Mouse (Mus musculus): ENCODE data around the gene Msi2. TPM values are rescaled to one million over a fixed set of nuclear protein-coding genes. Genes with fewer than 3 reads are reported as not detected.

Msi2 gene
- polyA plus RNA-seq, 1 experiment from 2014 or later = 21.3 TPM

DNA sequence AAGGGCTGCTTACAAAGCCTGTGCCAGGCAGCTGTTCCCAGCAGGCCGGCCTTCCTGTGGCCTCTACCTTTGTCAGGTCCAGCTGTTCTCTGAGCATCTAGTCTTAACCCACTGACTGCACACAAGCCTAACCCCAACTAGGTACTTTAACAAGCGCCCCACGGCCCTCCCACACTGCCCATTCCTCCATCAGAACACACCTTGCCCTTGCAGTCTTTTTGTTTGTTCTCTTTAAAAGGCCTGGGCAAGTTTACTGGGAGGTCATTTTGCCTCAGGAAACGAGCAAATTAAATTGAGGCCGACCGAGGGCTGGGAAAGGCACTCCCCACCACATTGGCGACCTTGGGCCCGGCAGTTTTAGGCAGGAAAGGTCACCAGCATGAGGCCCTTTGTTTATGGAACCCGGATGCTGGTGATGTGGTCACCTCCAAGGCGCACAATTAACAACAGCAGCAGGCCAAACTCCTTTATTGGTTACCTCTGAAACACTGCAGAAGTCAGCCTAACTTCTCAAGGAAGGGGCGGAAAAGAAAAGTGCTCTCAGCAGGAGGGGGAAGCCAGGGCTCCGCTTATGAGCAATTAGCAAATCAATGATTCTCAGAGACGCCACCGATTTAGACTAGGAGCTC is 28.4 kb downstream of the Msi2 start:
- Histone ChIP-seq H3K9ac (0 out of 2 replicates have a peak overlapping the region, but pooled peaks have one; percentile 4), H3K36me3 (peaks cover 32% of the 10 kb centered on the region; the same call in 1 of the 2 replicates), H3K27ac (peak overlapping the region; percentile 44; the same call in 1 of the 2 replicates), H3K4me3 (no peak overlapping the region), H3K4me2 (replicated peaks) (peak overlapping the region; percentile 42), H3K4me1 (peaks cover 89% of the 10 kb centered on the region), H3K9me3 (no peaks in the 10 kb centered on the region), H3K27me3 (peaks cover 4% of the 10 kb centered on the region; the same call in 1 of the 2 replicates)
- no peak for ATAC-seq (ENCODE audit: low FRiP score, low read depth)
- WGBS = 10% methylated on average over 14 of the region's 14 CpGs

- 95% methylated on average over 8 of the region's 8 CpGs for WGBS
- peaks cover 89% of the 10 kb centered on the region for H3K4me1 ChIP-seq
- H3K27me3 ChIP-seq = peaks cover 4% of the 10 kb centered on the region; the same call in 1 of the 2 replicates
- peaks cover 37% of the 10 kb centered on the region; the same call in 1 of the 2 replicates for H3K36me3 ChIP-seq
- no peak overlapping the region for H3K27ac ChIP-seq
- ATAC-seq (ENCODE audit: low FRiP score, low read depth) = no peak
- H3K4me2 ChIP-seq (replicated peaks) = no peak overlapping the region
- no peak overlapping the region for H3K9ac ChIP-seq
- no peak overlapping the region for H3K4me3 ChIP-seq
- H3K9me3 ChIP-seq = no peaks in the 10 kb centered on the region
These were observed 29.7 kb downstream of the Msi2 start for GRCm38 (mm10) chr11:88688644-88689043.

DNA sequence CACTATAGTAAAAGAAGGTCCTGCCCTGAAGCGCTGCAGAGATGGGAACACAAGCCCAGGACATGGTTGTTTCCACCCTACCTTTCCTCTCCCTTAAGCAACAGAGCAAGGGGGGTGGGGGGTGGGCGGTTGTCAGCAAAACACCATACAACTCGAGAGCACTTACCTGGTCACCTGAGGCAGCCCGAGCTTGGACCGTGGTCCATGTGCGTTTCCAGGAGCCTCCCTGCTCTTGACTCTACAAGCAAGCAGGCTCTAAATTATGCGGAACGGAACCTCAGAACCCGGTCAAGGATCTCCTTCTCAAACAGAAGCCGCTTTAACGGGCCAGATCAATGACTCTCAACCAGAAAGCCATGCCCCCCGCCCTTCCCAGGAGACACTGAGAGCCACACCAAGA is 30.6 kb downstream of the Msi2 start:
- H3K4me3 ChIP-seq = no peak overlapping the region
- H3K9me3 ChIP-seq = no peaks in the 10 kb centered on the region
- no peak overlapping the region for H3K27ac ChIP-seq
- H3K27me3 ChIP-seq = peaks cover 4% of the 10 kb centered on the region; the same call in 1 of the 2 replicates
- WGBS = 84% methylated on average over 12 of the region's 12 CpGs
- no peak overlapping the region for H3K9ac ChIP-seq
- peaks cover 92% of the 10 kb centered on the region for H3K4me1 ChIP-seq
- peaks cover 40% of the 10 kb centered on the region; the same call in 1 of the 2 replicates for H3K36me3 ChIP-seq
- H3K4me2 ChIP-seq (replicated peaks) = no peak overlapping the region
- ATAC-seq (ENCODE audit: low FRiP score, low read depth) = no peak

DNA sequence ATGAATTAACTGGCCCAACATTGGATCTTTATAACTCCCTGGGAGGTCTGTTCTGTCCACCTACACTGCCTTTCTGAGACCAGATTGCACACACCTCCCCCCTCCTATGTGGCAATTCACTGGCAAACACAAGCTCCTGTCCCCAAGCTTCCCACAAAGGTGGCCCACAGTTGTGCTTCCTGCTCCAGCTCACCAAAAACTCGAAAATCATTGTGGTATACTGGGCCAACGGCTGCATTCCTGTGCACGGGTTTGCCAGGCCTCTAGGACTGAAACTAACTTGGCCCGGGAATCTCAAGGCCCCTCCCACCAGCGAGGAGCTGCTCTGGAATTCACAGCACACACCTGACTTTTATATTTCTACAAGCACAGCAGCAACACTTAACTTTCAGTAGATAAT is 31.3 kb downstream of the Msi2 start:
- peaks cover 40% of the 10 kb centered on the region; the same call in 1 of the 2 replicates for H3K36me3 ChIP-seq
- WGBS = 32% methylated on average over 5 of the region's 5 CpGs
- no peak overlapping the region for H3K9ac ChIP-seq
- peaks cover 94% of the 10 kb centered on the region for H3K4me1 ChIP-seq
- no peak for ATAC-seq (ENCODE audit: low FRiP score, low read depth)
- no peaks in the 10 kb centered on the region for H3K9me3 ChIP-seq
- no peak overlapping the region for H3K27ac ChIP-seq
- H3K4me2 ChIP-seq (replicated peaks) = no peak overlapping the region
- H3K4me3 ChIP-seq = no peak overlapping the region
- H3K27me3 ChIP-seq = peaks cover 4% of the 10 kb centered on the region; the same call in 1 of the 2 replicates

DNA sequence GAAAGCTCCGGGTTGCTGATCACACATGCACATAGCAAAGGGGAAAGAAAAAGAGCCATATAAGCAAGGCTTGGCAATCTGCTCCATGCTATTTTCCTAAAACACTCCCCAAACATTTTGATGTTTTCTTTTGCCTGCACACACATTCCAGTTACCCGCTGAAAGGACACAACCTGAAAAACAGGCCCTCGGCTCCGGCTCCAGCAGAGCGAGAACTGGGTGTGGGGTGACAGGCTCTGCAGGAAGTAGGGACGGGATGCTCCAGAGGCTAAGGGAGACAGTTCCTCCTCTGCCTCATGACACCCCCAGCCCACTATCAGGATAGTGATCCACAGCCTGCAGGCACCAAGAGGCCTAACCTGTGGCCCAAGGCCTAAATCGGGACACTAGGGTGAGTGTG is 32.3 kb downstream of the Msi2 start:
- H3K36me3 ChIP-seq = peaks cover 40% of the 10 kb centered on the region; the same call in 1 of the 2 replicates
- no peaks in the 10 kb centered on the region for H3K9me3 ChIP-seq
- no peak overlapping the region for H3K27ac ChIP-seq
- no peak overlapping the region for H3K9ac ChIP-seq
- H3K4me1 ChIP-seq = peaks cover 92% of the 10 kb centered on the region
- H3K27me3 ChIP-seq = peaks cover 4% of the 10 kb centered on the region; the same call in 1 of the 2 replicates
- 62% methylated on average over 7 of the region's 7 CpGs for WGBS
- H3K4me2 ChIP-seq (replicated peaks) = no peak overlapping the region
- no peak for ATAC-seq (ENCODE audit: low FRiP score, low read depth)
- H3K4me3 ChIP-seq = no peak overlapping the region

DNA sequence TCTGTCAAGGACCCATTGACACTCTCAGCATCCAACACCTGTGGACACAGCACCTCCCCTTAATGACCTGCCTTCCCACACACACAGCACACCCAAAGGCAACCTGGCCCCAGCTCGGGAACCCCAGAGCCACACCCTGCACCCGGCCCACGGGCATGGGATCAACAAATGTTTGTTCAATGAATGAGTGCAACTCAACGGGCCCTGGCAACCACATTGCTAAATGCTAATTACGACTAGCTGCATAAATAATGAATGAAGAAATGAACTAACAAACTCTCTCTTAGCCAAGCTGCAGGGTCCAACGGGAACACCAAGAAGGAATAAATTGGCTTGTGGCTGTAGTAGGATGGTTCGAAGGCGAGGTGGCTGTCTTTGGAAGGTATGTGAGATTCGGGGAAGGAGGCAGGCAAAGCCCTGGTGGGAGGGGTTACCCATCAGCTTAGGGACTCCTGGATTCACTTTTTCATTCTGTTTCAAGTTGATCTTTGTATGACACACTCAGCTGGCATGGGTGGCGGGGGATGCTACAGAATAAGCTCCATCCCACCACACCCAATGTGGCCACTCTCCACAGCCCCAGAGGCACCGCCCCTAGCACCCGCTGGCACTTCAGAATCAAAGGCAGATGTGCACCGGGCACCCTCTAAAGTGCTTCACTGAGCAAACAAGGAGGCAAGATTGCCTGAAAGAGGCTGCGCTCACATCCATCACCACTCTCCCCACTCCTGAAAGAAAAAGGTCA is 35.1 kb downstream of the Msi2 start:
- no peak overlapping the region for H3K9ac ChIP-seq
- 62% methylated on average over 14 of the region's 14 CpGs for WGBS
- H3K4me1 ChIP-seq = peaks cover 70% of the 10 kb centered on the region
- no peaks in the 10 kb centered on the region for H3K27me3 ChIP-seq
- no peak overlapping the region for H3K27ac ChIP-seq
- H3K36me3 ChIP-seq = peaks cover 50% of the 10 kb centered on the region
- H3K9me3 ChIP-seq = no peaks in the 10 kb centered on the region
- H3K4me3 ChIP-seq = no peak overlapping the region
- no peak for ATAC-seq (ENCODE audit: low FRiP score, low read depth)
- H3K4me2 ChIP-seq (replicated peaks) = no peak overlapping the region

DNA sequence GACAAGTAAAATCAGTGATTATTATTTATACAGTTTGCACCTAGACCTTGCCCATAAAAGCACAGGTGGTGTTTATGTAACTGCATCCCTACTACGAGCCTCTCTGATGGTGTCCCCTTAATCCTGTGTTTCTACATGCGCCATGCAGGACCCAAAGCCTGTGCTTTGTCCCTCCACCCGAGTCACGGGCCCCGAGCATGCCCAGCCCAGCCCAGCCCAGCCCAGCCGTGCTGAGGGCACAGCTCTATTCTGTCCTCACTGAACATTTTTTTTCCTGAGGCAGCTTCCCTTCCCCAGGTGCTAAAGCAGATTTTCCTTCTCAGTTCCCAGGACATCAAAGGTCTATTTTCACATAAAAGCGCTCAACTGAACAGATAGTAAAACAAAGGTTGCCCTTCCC is 41.0 kb downstream of the Msi2 start:
- ATAC-seq (ENCODE audit: low FRiP score, low read depth) = no peak
- 68% methylated on average over 7 of the region's 7 CpGs for WGBS

GRCm38 (mm10) chr11:88676597-88676996 is 41.7 kb downstream of the Msi2 start:
- Histone ChIP-seq H3K9me3 (no peaks in the 10 kb centered on the region), H3K9ac (no peak overlapping the region), H3K4me3 (no peak overlapping the region), H3K4me1 (peaks cover 20% of the 10 kb centered on the region), H3K36me3 (peaks cover 61% of the 10 kb centered on the region), H3K27ac (no peak overlapping the region), H3K27me3 (no peaks in the 10 kb centered on the region), H3K4me2 (replicated peaks) (no peak overlapping the region)
- ATAC-seq (ENCODE audit: low FRiP score, low read depth) = no peak
- 78% methylated on average over 2 of the region's 2 CpGs for WGBS

More for the DNA sequence above, 41.0 kb downstream of the Msi2 start:
- Histone ChIP-seq H3K36me3 (peaks cover 58% of the 10 kb centered on the region), H3K27me3 (no peaks in the 10 kb centered on the region), H3K4me3 (no peak overlapping the region), H3K27ac (no peak overlapping the region), H3K9ac (no peak overlapping the region), H3K4me1 (peaks cover 28% of the 10 kb centered on the region), H3K9me3 (no peaks in the 10 kb centered on the region), H3K4me2 (replicated peaks) (no peak overlapping the region)

DNA sequence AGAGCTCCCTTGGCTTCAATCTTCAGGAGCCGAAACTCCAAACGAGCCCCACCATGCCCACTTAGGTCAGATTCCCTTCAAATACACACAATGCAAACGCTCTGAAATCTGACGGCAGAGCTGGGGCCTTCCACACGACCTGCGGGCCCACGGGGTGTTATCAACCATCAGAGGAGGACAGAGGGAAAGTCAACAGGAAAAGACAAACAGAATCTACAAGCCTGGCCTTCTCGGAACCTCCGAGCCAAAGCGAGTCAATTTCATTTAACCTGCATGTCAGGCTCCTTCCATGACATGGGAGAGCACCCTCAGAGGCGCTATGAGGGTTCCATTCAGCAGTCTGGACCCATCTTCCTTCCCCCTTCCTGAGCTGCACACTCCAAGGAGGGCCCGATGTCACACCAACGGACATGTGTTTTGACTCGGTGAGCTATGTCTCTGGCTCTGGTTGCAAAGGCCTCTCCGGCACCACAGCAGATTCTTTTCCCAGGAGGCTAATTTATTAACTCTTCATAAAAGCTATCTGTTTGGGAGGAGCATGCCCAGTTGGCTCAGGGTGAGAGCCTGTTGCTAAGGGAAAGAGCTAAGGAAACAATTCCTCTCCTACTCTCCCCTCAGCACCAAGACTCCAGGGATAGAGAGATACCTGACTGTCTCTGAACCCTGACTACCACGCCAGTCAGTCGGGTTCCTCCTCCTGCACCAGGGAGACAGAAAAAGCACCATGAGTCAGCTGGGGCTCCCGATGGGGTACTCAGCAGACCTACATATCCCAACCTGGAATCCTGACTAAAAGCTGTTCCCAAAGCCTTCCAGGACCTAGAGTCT is 42.6 kb downstream of the Msi2 start:
- H3K4me2 ChIP-seq (replicated peaks) = no peak overlapping the region
- peaks cover 16% of the 10 kb centered on the region for H3K4me1 ChIP-seq
- H3K9me3 ChIP-seq = no peaks in the 10 kb centered on the region
- no peak for ATAC-seq (ENCODE audit: low FRiP score, low read depth)
- H3K9ac ChIP-seq = no peak overlapping the region
- H3K4me3 ChIP-seq = no peak overlapping the region
- no peaks in the 10 kb centered on the region for H3K27me3 ChIP-seq
- H3K36me3 ChIP-seq = peaks cover 69% of the 10 kb centered on the region
- no peak overlapping the region for H3K27ac ChIP-seq
- 77% methylated on average over 18 of the region's 18 CpGs for WGBS

DNA sequence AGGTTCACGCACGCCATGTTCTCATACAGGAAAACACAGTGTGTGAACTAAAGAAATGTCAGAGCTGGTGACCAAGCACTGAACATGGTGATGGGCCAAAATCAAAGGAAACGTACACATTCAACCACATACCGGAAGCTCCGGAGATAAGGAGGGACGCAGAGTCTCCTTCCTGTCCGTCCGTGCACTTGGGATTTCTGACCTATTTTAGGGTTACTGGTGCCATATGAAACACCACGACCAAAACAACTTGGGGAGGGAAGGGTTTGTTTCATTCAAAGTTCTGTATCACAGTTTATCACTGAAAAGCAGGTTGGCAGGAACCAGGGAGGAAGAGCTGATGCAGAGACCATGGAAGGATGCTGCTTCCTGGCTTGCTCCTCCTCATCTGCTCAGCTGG is 44.2 kb downstream of the Msi2 start:
- no peak overlapping the region for H3K4me3 ChIP-seq
- ATAC-seq (ENCODE audit: low FRiP score, low read depth) = no peak
- H3K36me3 ChIP-seq = peaks cover 76% of the 10 kb centered on the region
- no peak overlapping the region for H3K9ac ChIP-seq
- H3K4me1 ChIP-seq = peaks cover 16% of the 10 kb centered on the region
- H3K27ac ChIP-seq = no peak overlapping the region
- H3K27me3 ChIP-seq = no peaks in the 10 kb centered on the region
- H3K9me3 ChIP-seq = no peaks in the 10 kb centered on the region
- 90% methylated on average over 9 of the region's 9 CpGs for WGBS
- H3K4me2 ChIP-seq (replicated peaks) = no peak overlapping the region

- 0 out of 2 replicates have a peak, but pooled peaks cover 3% of the 10 kb centered on the region for H3K4me1 ChIP-seq
- H3K9ac ChIP-seq = no peak overlapping the region
- H3K27me3 ChIP-seq = no peaks in the 10 kb centered on the region
- no peaks in the 10 kb centered on the region for H3K9me3 ChIP-seq
- ATAC-seq (ENCODE audit: low FRiP score, low read depth) = no peak
- H3K4me3 ChIP-seq = no peak overlapping the region
- H3K4me2 ChIP-seq (replicated peaks) = no peak overlapping the region
- WGBS = 83% methylated on average over 5 of the region's 5 CpGs
- no peak overlapping the region for H3K27ac ChIP-seq
- H3K36me3 ChIP-seq = peaks cover 91% of the 10 kb centered on the region
These were observed 47.4 kb downstream of the Msi2 start for GRCm38 (mm10) chr11:88670925-88671324.

GRCm38 (mm10) chr11:88669106-88669505 is 49.2 kb downstream of the Msi2 start:
- 0 out of 2 replicates have a peak, but pooled peaks cover 8% of the 10 kb centered on the region for H3K4me1 ChIP-seq
- no peaks in the 10 kb centered on the region for H3K27me3 ChIP-seq
- no peak overlapping the region for H3K27ac ChIP-seq
- H3K9ac ChIP-seq = no peak overlapping the region
- no peak overlapping the region for H3K4me3 ChIP-seq
- peaks cover 77% of the 10 kb centered on the region for H3K36me3 ChIP-seq
- ATAC-seq (ENCODE audit: low FRiP score, low read depth) = no peak
- H3K4me2 ChIP-seq (replicated peaks) = no peak overlapping the region
- no peaks in the 10 kb centered on the region for H3K9me3 ChIP-seq
- WGBS = 90% methylated on average over 7 of the region's 7 CpGs
